Mouse (Mus musculus): ENCODE results near the gene Evi5l. TPM values are rescaled to one million over a fixed set of nuclear protein-coding genes. Genes with fewer than 3 reads are reported as not detected.
A peak's percentile ranks its signal among the peaks of the same experiment; 100 is the strongest.
"Not testable (repeated sequence)": the region's sequence is repeated elsewhere in the genome, so short reads cannot be mapped to it uniquely, and the experiment has no call there.

Evi5l gene
- total RNA-seq, 2 experiments from 2014 or later = 25.2 to 29.0 TPM

- peak; percentile 100 for DNase-seq (ENCODE audit: low spot score in 2 of 2)
Measured at GRCm38 (mm10) chr8:4238434-4239192, 72.2 kb downstream of the Evi5l start, which contains the start of the genes Map2k7 and Gm49320. Gene Map2k7 (plus strand): TSS chr8:4238740. Gene Gm49320 (plus strand): TSS chr8:4238865.

DNA sequence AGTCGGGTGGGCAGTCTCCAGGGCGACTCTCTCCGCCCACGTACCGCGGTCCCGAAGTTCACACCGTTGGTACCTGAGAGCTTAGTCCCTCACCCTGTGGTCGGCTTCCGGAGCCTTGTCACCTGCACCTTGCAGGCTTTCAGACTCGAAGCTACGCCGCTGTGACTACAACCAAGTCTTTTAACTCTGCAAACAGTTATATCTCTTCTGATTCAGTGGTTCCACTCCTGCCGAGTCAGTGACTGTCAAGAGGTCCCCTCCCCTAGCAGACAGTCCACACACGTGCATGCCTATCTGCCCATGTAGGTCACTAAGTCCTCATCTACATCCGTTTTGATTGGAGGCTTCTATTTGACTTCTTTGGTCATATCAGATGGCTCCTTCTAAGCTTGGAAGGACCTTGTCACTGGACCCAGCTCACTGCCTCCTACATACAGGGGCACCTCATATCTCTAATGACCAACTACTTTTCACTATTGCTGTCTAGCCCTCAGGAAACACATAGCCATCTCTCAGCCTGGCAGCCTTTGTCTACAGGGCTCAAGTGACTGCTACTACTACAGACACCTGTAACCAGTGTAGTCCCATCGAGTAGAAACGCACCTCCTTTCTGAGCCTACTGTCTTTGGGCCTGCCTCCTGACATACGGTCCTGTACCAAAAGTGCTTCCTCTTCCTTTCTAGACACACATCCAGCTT is 73.0 kb downstream of the Evi5l start:
- no peak for DNase-seq (ENCODE audit: low spot score in 2 of 2)

DNA sequence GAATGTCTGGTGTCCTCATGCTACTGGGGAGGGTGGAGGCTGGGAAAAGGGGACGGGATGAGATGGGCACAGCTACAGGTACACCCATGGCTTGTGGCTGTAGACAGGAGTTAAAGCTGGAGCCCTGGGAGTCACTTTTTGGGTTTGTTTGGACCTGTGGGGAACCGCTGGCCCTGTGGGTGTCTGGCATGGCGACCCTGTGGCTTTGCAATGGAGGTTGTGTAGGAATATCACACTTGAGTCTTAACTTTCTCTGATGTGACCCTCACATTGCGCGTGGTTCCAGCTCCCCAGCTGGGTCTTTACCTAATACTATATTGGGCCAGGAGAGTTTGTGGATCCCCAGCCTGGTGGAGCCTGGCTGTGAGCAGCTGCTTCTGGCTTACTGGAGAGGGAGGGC is 78.7 kb downstream of the Evi5l start:
- no peak for DNase-seq (ENCODE audit: low spot score in 2 of 2)

DNA sequence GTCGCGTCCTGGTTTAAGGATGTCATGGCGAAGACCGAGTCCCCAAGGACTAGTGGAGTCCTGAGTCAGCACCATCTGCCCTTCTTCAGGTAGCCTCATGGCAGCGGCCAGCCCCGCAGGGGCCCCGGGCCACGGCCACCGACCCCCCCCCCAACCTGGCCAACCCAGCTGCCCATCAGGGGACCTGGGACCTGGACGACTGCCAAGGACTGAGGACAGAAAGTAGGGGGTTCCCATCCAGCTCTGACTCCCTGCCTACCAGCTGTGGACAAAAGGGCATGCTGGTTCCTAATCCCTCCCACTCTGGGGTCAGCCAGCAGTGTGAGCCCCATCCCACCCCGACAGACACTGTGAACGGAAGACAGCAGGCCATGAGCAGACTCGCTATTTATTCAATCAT is 79.4 kb downstream of the Evi5l start:
- no peak for DNase-seq (ENCODE audit: low spot score in 2 of 2)

DNA sequence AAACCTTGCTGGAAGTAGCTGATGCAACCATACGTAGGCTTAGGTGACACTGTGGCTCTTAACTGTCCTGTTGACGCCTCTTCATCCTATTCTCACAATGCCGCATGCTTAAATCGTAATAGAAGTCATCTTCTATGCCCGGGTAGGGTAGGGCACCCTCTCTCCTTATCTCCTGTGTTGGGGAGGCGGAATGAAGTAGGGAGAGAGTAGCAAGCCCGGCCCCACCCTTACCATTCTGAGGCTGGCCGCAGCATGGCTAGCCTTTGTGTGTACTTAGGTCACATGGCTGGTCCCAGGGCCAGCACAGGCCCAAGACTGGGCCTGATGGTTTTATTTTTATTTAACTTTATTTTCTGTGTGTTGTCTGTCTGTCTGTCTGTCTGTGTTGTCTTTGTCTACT is 80.9 kb downstream of the Evi5l start:
- no peak for DNase-seq (ENCODE audit: low spot score in 2 of 2)

GRCm38 (mm10) chr8:4247951-4248540 is 81.7 kb downstream of the Evi5l start, which contains the start of gene Tgfbr3l:
Gene Tgfbr3l (plus strand): TSS chr8:4248214.
- no peak for DNase-seq (ENCODE audit: low spot score in 2 of 2)

GRCm38 (mm10) chr8:4249213-4249612 is 82.8 kb downstream of the Evi5l start:
- peak; percentile 61 to 67 for DNase-seq (ENCODE audit: low spot score in 2 of 2)

DNA sequence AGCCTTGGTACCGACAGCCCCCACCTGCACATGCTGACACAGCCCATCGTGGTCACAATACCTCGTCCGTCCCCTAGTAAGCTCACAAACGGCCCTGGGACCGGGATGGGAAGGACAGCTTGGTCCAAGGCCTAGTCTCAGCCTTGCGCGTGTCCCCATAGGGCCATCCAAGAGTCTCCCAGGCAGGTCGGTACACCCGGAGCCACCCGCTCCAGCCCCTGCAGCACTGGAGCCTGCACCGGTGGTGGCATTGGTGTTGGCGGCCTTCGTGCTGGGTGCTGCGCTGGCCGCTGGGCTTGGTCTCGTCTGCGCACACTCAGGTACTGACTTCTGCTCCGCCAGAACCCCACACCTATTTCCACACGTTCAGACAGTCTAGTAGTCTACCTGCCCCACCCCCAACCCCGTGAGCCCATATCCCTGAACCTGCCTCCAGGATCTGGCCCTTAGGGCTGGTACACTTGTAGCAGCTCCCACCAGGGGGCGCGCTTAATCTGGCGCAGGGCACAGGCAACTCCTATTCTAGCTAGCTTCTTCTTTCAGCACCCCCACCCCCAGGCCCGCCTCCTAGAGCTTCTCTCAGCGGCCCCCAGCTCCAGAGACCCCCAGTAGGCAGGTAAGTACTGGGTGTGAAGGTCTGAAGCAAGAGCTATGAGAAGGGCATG is 84.1 kb downstream of the Evi5l start:
- DNase-seq (ENCODE audit: low spot score in 2 of 2) = peak; percentile 81 to 85

- DNase-seq (ENCODE audit: low spot score in 2 of 2) = no peak
Measured at GRCm38 (mm10) chr8:4252116-4252760, 85.9 kb downstream of the Evi5l start.

- peak; percentile 91 to 98 for DNase-seq (ENCODE audit: low spot score in 2 of 2)
Measured at GRCm38 (mm10) chr8:4252934-4253841, 86.8 kb downstream of the Evi5l start, which contains the start of gene Snapc2. Gene Snapc2 (plus strand): TSS chr8:4253080.

DNA sequence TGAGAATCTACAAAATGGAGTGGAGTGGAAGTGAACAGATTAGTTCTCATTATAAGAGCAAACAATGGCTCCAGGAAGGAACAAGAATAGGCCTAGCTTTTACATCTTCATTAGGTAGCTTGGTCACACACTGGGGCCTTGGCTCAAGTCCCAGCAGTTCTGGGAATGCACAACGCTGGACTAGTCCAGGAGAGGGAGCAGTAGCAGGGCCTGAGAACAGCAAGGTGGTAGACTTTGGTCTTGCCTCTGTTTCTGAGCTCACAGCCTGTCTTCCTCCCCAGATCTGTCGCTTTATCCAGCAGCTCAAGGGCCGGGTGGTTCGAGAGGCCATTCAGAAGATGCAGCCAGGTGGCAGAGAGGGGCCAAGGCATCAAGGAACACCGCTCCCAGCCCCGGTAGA is 87.6 kb downstream of the Evi5l start:
- peak in 1 of 2 experiments; percentile 50 for DNase-seq (ENCODE audit: low spot score in 2 of 2)

DNA sequence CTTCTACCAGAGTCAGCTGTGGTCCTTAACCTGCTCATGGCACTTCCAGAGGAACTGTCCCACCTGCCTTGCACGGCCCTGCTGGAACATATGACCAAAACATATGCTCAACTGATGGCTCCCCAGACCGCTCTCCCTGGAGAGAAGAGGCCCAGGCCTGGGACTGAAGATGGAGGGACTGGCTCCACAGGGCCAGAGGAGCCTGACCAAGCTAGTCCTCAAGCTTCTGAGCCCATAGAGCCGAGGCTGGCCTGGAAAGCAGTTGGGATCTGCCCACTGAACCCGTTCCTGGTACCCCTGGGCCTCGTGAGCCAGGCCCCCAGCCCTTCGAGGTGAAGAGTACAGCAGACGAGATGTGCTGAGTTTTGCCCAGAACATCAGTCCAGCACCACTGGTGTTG is 89.1 kb downstream of the Evi5l start:
- not testable (repeated sequence) for DNase-seq (ENCODE audit: low spot score in 2 of 2)

- DNase-seq (ENCODE audit: low spot score in 2 of 2) = no peak
Measured at GRCm38 (mm10) chr8:4256911-4257310, 90.5 kb downstream of the Evi5l start.

DNA sequence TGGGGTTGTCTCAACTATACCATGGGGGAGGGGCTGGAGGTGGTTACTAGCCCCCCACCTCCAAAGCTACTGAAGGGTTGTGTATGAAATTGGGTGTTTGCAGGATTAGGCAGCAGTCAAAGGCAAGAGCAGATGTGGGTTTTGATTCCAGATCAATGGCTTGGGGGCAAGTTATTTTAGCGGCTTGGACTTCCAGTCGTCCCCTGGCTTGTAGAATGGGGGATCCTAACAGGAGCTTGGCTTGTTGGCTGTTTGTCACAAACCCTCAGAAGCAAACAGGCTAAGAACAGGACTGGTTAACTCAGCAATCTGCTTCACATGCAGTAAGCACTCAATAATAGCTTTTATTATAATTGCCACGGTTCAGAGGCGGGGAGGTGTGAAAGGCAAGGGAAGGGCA is 91.0 kb downstream of the Evi5l start:
- DNase-seq (ENCODE audit: low spot score in 2 of 2) = no peak

DNA sequence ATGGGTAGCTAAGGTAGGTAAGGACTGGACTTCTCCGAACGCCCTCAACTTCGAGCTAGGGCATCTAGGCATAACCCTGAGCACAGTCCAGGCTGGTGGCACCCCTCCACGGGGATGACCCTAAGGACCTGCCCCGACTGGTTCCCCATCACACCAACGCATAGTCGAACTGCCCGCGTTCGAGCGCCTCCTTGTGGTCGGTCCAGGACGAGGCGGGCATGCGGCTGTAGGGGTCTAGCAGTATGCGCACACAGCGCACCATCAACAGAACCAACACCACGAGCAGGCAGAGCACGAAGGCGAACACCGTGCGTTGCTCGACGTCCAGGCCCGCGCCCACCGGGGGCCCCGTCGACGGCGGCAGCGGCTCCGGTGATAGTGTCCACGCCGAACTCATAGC is 91.9 kb downstream of the Evi5l start:
- peak; percentile 63 to 81 for DNase-seq (ENCODE audit: low spot score in 2 of 2)

- no peak for DNase-seq (ENCODE audit: low spot score in 2 of 2)
Measured at GRCm38 (mm10) chr8:4258678-4259077, 92.3 kb downstream of the Evi5l start.

DNA sequence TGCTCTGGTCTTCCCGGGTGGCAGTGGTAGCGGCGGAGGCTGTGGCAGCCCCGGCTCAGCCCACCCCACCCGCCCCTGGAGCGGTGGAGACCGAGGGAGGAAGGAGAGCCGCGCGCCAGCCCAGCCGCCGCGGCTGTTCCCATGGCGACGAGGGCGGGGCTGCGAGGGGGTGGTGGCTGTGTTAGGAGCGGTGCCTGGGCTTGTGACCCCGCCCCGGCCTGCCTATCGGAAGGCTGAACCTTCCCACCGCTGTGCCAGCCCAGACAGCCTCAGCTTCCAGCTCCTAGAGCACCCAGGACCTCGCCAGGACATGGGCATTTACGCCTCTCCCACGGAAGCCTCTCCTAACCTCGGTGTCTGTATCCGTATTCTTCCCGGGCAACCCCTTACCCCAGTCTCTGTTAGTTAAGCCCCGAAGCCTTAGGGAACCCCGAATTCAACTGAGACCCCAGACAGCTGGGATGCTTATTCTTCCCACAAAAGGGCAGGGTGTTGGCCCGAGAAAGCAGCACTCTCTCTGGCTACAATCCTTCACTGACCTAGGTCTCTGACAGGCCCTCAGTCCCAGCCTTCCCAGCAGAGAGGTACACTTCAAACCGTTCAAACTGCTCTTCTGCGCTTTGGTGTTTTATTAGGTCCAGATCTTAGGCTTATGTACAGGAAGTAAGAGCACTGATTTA is 92.9 kb downstream of the Evi5l start, which contains the start of gene Ctxn1:
Ctxn1 (minus strand) TSS at position 150 of the 680 bp plus-strand sequence.
- peak; percentile 82 to 92 for DNase-seq (ENCODE audit: low spot score in 2 of 2)

DNA sequence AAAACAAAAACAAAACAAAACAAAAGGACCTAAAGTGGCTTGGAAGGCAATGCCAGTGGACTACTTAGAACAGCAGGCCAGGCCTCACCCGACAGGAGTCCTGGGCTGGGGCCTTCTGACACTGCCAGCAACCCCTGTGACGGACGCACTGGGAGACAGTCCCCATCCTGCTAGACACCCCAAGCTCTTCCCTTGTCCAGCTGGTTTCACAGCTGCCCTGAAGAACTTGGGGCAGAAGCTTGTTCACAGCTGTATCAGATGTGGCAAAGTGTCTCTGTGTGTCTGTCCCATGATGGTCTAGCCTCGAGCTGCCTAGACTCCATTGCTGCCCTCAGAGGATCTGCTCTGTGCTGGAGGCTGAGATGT is 93.4 kb downstream of the Evi5l start:
- DNase-seq (ENCODE audit: low spot score in 2 of 2) = no peak

Measured in gastrocnemius, postnatal 4 days (tissue).